Mouse (Mus musculus) limb, embryonic 10.5 days (tissue): ENCODE data around the gene Olfr829. TPM values are rescaled to one million over a fixed set of nuclear protein-coding genes. Genes with fewer than 3 reads are reported as not detected.
"Not testable (repeated sequence)": the region's sequence is repeated elsewhere in the genome, so short reads cannot be mapped to it uniquely, and the experiment has no call there.

Experiments
- DNase-seq: peaks from one replicate; pipeline ENCODE4 v3.0.0-alpha.2; 2017; ENCODE audit warnings: low spot score
- H3K27ac ChIP-seq: fragments of 300-500 bp; sonication (generic); 2 replicates; pipeline ENCODE4 v1.5.1; 2016; ENCODE audit warnings: mild to moderate bottlenecking
- H3K27me3 ChIP-seq: fragments of 300-500 bp; sonication (generic); 2 replicates; pipeline ENCODE4 v1.6.1; 2016; ENCODE audit warnings: low read depth, mild to moderate bottlenecking; ENCODE audit not compliant: poor library complexity, severe bottlenecking
- H3K36me3 ChIP-seq: fragments of 300-500 bp; sonication (generic); 2 replicates; pipeline ENCODE4 v1.6.1; 2016; ENCODE audit warnings: mild to moderate bottlenecking, moderate library complexity
- H3K4me1 ChIP-seq: fragments of 300-500 bp; sonication (generic); 2 replicates; pipeline ENCODE4 v1.6.1; 2016
- H3K4me3 ChIP-seq: fragments of 300-500 bp; sonication (generic); 2 replicates; pipeline ENCODE4 v1.5.1; 2016; ENCODE audit warnings: mild to moderate bottlenecking, moderate library complexity
- H3K9me3 ChIP-seq: fragments of 300-500 bp; sonication (generic); replicated peaks from 2 replicates; pipeline ENCODE4 v1.6.1; 2016; ENCODE audit warnings: mild to moderate bottlenecking
- WGBS: fragments of 180-500 bp; shearing (Covaris S2); methylation state at CpG from one replicate; pipeline ENCODE4 v1.1.7; 2016; 5-methylcytosine and 5-hydroxymethylcytosine counted together
- polyA plus RNA-seq: library from polyadenylated mRNA; unstranded; fragments of >200 nt; fragmentation: Nextera tagmentation; extraction: Ambion mirVana; gene quantifications from 2 replicates; pipeline ENCODE4 v1.2.1, GENCODE M21; 2016

The Olfr829 gene
- polyA plus RNA-seq: not detected in 2 replicates

DNA sequence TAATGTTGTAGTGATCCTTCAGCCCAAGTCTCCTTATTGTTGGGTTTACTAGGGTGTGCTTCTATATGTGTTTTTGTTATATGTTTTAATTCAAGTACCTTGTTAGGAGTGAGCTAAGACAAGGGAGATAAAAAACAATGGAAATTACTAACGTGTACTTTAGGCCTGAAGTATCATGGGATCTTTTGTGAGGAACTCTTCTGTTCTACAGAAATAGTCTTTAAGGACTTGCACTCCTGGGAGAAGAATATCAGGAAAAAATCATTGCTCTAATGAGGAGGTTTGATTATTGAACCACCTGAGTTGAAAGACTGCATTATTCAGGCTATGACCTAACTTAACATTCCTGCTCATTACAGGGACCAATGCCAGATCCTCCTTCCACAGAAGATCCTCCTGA, at the start of gene Olfr829:
Olfr829 (plus strand) TSS at position 301 of the 400 bp plus-strand sequence.
- no peaks in the 10 kb centered on the region for H3K9me3 ChIP-seq
- WGBS: 81% methylated on average over 1 of the region's 1 CpGs
- DNase-seq: no peak
- H3K36me3 ChIP-seq: no peaks in the 10 kb centered on the region
- no peak within 1 kb of the TSS for H3K4me3 ChIP-seq
- no peaks in the 10 kb centered on the region for H3K27me3 ChIP-seq
- H3K4me1 ChIP-seq: no peaks in the 10 kb centered on the region
- no peak within 1 kb of the TSS for H3K27ac ChIP-seq

DNA sequence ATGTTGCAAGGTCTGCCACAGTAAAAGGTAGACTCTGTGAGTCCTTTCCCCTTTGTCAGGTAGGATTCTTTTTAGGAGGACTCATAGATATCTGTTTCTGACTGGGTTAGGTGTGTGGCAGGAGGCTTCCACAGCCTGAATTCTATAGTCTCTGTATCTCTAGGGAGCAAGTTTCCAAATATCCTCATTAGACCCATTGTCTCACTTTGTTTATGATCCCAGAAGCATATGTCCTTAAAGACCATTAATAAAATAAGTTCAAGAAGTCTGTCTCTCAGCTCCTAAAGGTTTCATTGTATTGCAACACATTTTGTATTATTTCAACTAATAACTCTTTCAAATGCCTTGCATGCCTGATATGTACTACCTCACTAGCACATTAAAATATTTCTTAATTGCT, 35.3 kb upstream of the Olfr829 start, which contains the start of gene Olfr828:
Olfr828 (minus strand) TSS at position 101 of the 400 bp plus-strand sequence.
- DNase-seq: no peak
- H3K27ac ChIP-seq: no peak within 1 kb of the TSS
- no peaks in the 10 kb centered on the region for H3K4me1 ChIP-seq
- H3K9me3 ChIP-seq: no peaks in the 10 kb centered on the region
- H3K36me3 ChIP-seq: no peaks in the 10 kb centered on the region
- no peak within 1 kb of the TSS for H3K4me3 ChIP-seq
- no peaks in the 10 kb centered on the region for H3K27me3 ChIP-seq

DNA sequence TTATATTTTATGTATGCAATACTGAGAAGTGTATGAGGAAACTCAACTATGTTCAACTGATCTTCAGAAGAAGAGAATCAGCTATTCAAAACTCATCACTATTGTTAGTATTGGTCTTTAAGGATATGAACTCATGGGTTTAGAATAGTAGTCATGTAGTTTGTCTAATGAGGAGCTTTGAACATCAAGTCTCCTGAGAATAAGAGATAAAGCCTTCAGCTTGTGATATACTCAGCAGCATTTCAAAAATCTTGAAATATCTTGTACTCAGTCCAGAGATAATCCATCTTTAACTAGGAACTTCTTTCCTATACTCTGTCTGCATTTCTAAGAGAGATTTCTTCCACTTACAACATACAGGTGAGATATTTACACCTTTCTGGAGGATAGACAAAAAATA, 19.7 kb downstream of the Olfr829 start, which contains the start of gene Olfr830:
Olfr830 (plus strand) TSS at position 301 of the 400 bp plus-strand sequence.
- Histone ChIP-seq H3K36me3 (no peaks in the 10 kb centered on the region), H3K4me1 (no peaks in the 10 kb centered on the region), H3K27ac (no peak within 1 kb of the TSS), H3K27me3 (no peaks in the 10 kb centered on the region), H3K4me3 (no peak within 1 kb of the TSS), H3K9me3 (no peaks in the 10 kb centered on the region)
- DNase-seq: no peak

DNA sequence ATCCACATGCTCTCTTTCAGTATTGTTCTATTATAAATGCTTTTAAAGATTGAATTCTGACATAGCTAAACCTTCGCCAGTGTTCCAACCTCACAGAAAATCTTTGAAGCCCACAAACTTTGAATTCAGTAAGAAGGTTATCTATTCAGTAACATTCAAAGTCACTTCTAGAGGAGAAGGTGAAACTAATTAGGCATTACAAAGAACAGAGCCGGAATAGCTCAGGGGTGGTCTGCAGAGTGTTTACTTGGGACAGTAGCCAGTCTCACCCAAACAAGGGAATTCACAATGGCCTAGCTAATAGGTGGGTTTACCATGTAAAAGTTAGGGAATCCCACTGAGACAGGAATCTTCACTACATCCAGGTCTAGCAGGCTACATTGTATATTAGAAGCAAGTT, 53.0 kb downstream of the Olfr829 start:
- DNase-seq, H3K9me3 ChIP-seq, H3K4me3 ChIP-seq, H3K27me3 ChIP-seq, H3K36me3 ChIP-seq, H3K27ac ChIP-seq, H3K4me1 ChIP-seq: not testable (repeated sequence)
- WGBS: 77% methylated on average over 2 of the region's 2 CpGs

Other genes with a start within 250 kb of the Olfr829 start
- gene Muc16, start 180.4 kb upstream of the Olfr829 start, polyA plus RNA-seq: 0.01 TPM in 1 of 2 replicates, not detected in the other
- not detected in 2 replicates for gene Olfr24, start 90.9 kb upstream of the Olfr829 start, polyA plus RNA-seq
- gene Olfr828, start 35.4 kb upstream of the Olfr829 start, polyA plus RNA-seq: not detected in 2 replicates
- not detected in 2 replicates for gene Olfr830, start 19.8 kb downstream of the Olfr829 start, polyA plus RNA-seq
- not detected in 2 replicates for gene Olfr832, start 82.2 kb downstream of the Olfr829 start, polyA plus RNA-seq
- gene Olfr834, start 133.1 kb downstream of the Olfr829 start, polyA plus RNA-seq: not detected in 2 replicates
- not detected in 2 replicates for gene Olfr835, start 177.8 kb downstream of the Olfr829 start, polyA plus RNA-seq